Mouse (Mus musculus): ENCODE results near the gene Zfp36l1.

Zfp36l1 gene

GRCm38 (mm10) chr12:80130558-80131358 lies 17.9 kb upstream of the Zfp36l1 start:
- peak; percentile 88 for DNase-seq (ENCODE audit: low read depth)

- DNase-seq (ENCODE audit: low read depth): peak; percentile 41
Measured at GRCm38 (mm10) chr12:80129531-80129930, 16.7 kb upstream of the Zfp36l1 start.

GRCm38 (mm10) chr12:80127191-80127762 lies 14.5 kb upstream of the Zfp36l1 start:
- peak; percentile 75 for DNase-seq (ENCODE audit: low read depth)

- DNase-seq (ENCODE audit: low read depth): no peak
Measured at GRCm38 (mm10) chr12:80125316-80125715, 12.5 kb upstream of the Zfp36l1 start.

GRCm38 (mm10) chr12:80124756-80125155 lies 11.9 kb upstream of the Zfp36l1 start:
- no peak for DNase-seq (ENCODE audit: low read depth)

GRCm38 (mm10) chr12:80124211-80124610 lies 11.4 kb upstream of the Zfp36l1 start:
- DNase-seq (ENCODE audit: low read depth): no peak

GRCm38 (mm10) chr12:80123227-80123803 lies 10.5 kb upstream of the Zfp36l1 start:
- no peak for DNase-seq (ENCODE audit: low read depth)

- no peak for DNase-seq (ENCODE audit: low read depth)
Measured at GRCm38 (mm10) chr12:80121438-80121837, 8.6 kb upstream of the Zfp36l1 start.

GRCm38 (mm10) chr12:80118588-80118987 lies 5.8 kb upstream of the Zfp36l1 start:
- peak; percentile 11 for DNase-seq (ENCODE audit: low read depth)

GRCm38 (mm10) chr12:80116206-80117112 lies 3.6 kb upstream of the Zfp36l1 start:
- DNase-seq (ENCODE audit: low read depth): peak; percentile 51

- DNase-seq (ENCODE audit: low read depth): no peak
Measured at GRCm38 (mm10) chr12:80115863-80116194, 3.0 kb upstream of the Zfp36l1 start.

GRCm38 (mm10) chr12:80115142-80115862 lies 2.5 kb upstream of the Zfp36l1 start:
- peak; percentile 84 for DNase-seq (ENCODE audit: low read depth)

- no peak for DNase-seq (ENCODE audit: low read depth)
Measured at GRCm38 (mm10) chr12:80114892-80115141, 2.0 kb upstream of the Zfp36l1 start.

GRCm38 (mm10) chr12:80114031-80114891 lies 1.4 kb upstream of the Zfp36l1 start:
- DNase-seq (ENCODE audit: low read depth): peak; percentile 87

GRCm38 (mm10) chr12:80113586-80114021 lies 791 bp upstream of the Zfp36l1 start:
- DNase-seq (ENCODE audit: low read depth): no peak

GRCm38 (mm10) chr12:80112071-80112660 lies 647 bp downstream of the Zfp36l1 start:
- peak; percentile 55 for DNase-seq (ENCODE audit: low read depth)

GRCm38 (mm10) chr12:80111131-80112070 lies 1.4 kb downstream of the Zfp36l1 start:
- peak; percentile 45 for DNase-seq (ENCODE audit: low read depth)

GRCm38 (mm10) chr12:80110546-80110870 lies 2.3 kb downstream of the Zfp36l1 start:
- DNase-seq (ENCODE audit: low read depth): no peak

GRCm38 (mm10) chr12:80109753-80110545 lies 2.9 kb downstream of the Zfp36l1 start:
- DNase-seq (ENCODE audit: low read depth): no peak

Measured in 416B (cell line).